In the genomic region with DNA sequence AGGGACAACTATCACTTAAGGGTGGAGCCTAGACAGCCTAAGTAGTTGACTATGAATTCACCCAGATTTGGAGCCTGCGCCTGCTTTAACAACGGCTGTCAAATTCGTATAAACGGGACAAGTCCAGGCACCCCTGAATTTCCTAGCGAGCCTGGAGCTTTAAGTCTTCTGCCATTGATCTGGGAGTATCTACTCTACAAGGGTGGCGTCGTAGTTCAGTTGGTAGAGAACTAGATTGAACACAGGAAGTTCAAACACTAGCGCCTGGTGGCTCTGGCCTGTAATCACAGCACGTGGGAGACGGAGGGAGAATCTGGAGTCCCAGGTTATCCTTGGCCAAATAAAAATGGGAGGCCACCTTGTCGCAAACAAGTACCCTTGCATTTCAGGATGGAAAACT, we compare ENCODE assay signal across 8 mouse cellular contexts. TPM values are rescaled to one million over a fixed set of nuclear protein-coding genes. Genes with fewer than 3 reads are reported as not detected.
A peak's percentile ranks its signal among the peaks of the same experiment; 100 is the strongest.
DNase-seq lines count a peak whose midpoint lies in the region; ATAC-seq and TF ChIP-seq lines count a peak whose summit lies in the region.

No protein-coding gene starts in this region.

- H3K9ac ChIP-seq in kidney, postnatal 0 days (ENCODE audit: low read depth, low read length) = no peak overlapping the region
- H3K9ac ChIP-seq in midbrain, embryonic 13.5 days (replicated peaks) = 0 out of 2 replicates have a peak overlapping the region, but pooled peaks have one; percentile 70

- no peaks in the 10 kb centered on the region; the same call in 1 of the 2 replicates for H3K4me1 ChIP-seq in kidney, postnatal 0 days (replicated peaks; ENCODE audit: insufficient read depth, low read length)
- H3K4me1 ChIP-seq in midbrain, embryonic 13.5 days (replicated peaks) = peaks cover 14% of the 10 kb centered on the region

- no peak for ATAC-seq in kidney, postnatal 0 days (replicated peaks; ENCODE audit: low FRiP score, low read depth)
- ATAC-seq in common myeloid progenitor, adult 5-6 weeks (replicated peaks; ENCODE audit: low read depth, poor library complexity, severe bottlenecking) = peak; percentile 19
- peak; percentile 63 for ATAC-seq in inflammation-experienced regulatory T-cells, adult 6 months
- ATAC-seq in midbrain, embryonic 13.5 days = no peak

- H3K9me3 ChIP-seq in kidney, postnatal 0 days (replicated peaks; ENCODE audit: low read length) = no peaks in the 10 kb centered on the region
- H3K9me3 ChIP-seq in midbrain, embryonic 13.5 days = no peaks in the 10 kb centered on the region

- no peak for DNase-seq in kidney, postnatal 0 days (ENCODE audit: low spot score)
- no peak for DNase-seq in kidney, postnatal 4 days
- no peak for DNase-seq in cerebellum, adult 9-10 months
- no peak for DNase-seq in layer of hippocampus, adult 8-10 months (ENCODE audit: low spot score in 2 of 2)
- no peak for DNase-seq in MN1 (ENCODE audit: low spot score)

- 62% methylated on average over 11 of the region's 11 CpGs for WGBS in kidney, postnatal 0 days
- 68% methylated on average over 11 of the region's 11 CpGs for WGBS in midbrain, embryonic 13.5 days

- no peaks in the 10 kb centered on the region for H3K36me3 ChIP-seq in kidney, postnatal 0 days (ENCODE audit: insufficient read depth, low read length)
- H3K36me3 ChIP-seq in midbrain, embryonic 13.5 days = no peaks in the 10 kb centered on the region

- H3K4me3 ChIP-seq in kidney, postnatal 0 days (replicated peaks; ENCODE audit: low read depth, low read length) = peak overlapping the region; percentile 75; the same call in 1 of the 2 replicates
- H3K4me3 ChIP-seq in midbrain, embryonic 13.5 days (replicated peaks) = peak overlapping the region; percentile 72

- no peaks in the 10 kb centered on the region for H3K27me3 ChIP-seq in kidney, postnatal 0 days (ENCODE audit: insufficient read depth, low read length)
- no peaks in the 10 kb centered on the region for H3K27me3 ChIP-seq in midbrain, embryonic 13.5 days

- H3K27ac ChIP-seq in kidney, postnatal 0 days = no peak overlapping the region
- no peak overlapping the region for H3K27ac ChIP-seq in midbrain, embryonic 13.5 days

- TF ChIP-seq CTCF in kidney, postnatal 0 days (IDR thresholded peaks at IDR 0.05; ENCODE audit: low read depth) = no peak

- peak overlapping the region; percentile 99; the same call in 1 of the 2 replicates for H3K4me2 ChIP-seq in kidney, postnatal 0 days (ENCODE audit: low read length)
- H3K4me2 ChIP-seq in midbrain, embryonic 13.5 days (replicated peaks) = peak overlapping the region; percentile 98

RNA-seq across cellular contexts. Expression of gene Gpd1l, which starts 0.4 kb away (rescaled TPM):
- 17.2 and 18.1 TPM in 2 replicates for polyA plus RNA-seq in kidney, postnatal 0 days (2015; fragmentation: Nextera tagmentation; extraction: Ambion mirVana)
- total RNA-seq in common myeloid progenitor, adult 5-6 weeks (2017) = 19.0 and 27.6 TPM in 2 replicates
- polyA plus RNA-seq in inflammation-experienced regulatory T-cells, adult 6 months (2017; shearing (Covaris generic)) = 10 to 100 TPM; 13.0 to 20.4 (median 17.3) TPM
- 17.1 and 18.2 TPM in 2 replicates for polyA plus RNA-seq in midbrain, embryonic 13.5 days (2015; fragmentation: Nextera tagmentation; extraction: Ambion mirVana)
- total RNA-seq in layer of hippocampus, adult 8-10 months (2022) = 10 to 100 TPM; 69.4 to 87.5 (median 76.5) TPM

RNA-seq across cellular contexts. Expression of gene Osbpl10, which starts 44.1 kb away (rescaled TPM):
- polyA plus RNA-seq in kidney, postnatal 0 days (2015; fragmentation: Nextera tagmentation; extraction: Ambion mirVana) = 2.3 and 2.8 TPM in 2 replicates
- total RNA-seq in common myeloid progenitor, adult 5-6 weeks (2017) = 0.09 TPM in 1 of 2 replicates, not detected in the other
- polyA plus RNA-seq in inflammation-experienced regulatory T-cells, adult 6 months (2017; shearing (Covaris generic)) = not detected
- 1.6 and 1.9 TPM in 2 replicates for polyA plus RNA-seq in midbrain, embryonic 13.5 days (2015; fragmentation: Nextera tagmentation; extraction: Ambion mirVana)
- 10 to 100 TPM; 19.5 to 29.8 (median 23.5) TPM for total RNA-seq in layer of hippocampus, adult 8-10 months (2022)

RNA-seq across cellular contexts. Expression of gene Rps27rt, which starts 48.3 kb away (rescaled TPM):
- 792 and 845 TPM in 2 replicates for polyA plus RNA-seq in kidney, postnatal 0 days (2015; fragmentation: Nextera tagmentation; extraction: Ambion mirVana)
- 300 and 305 TPM in 2 replicates for total RNA-seq in common myeloid progenitor, adult 5-6 weeks (2017)
- 1,000 to 10,000 TPM; 2,830 to 6,239 (median 3,618) TPM for polyA plus RNA-seq in inflammation-experienced regulatory T-cells, adult 6 months (2017; shearing (Covaris generic))
- 257 and 322 TPM in 2 replicates for polyA plus RNA-seq in midbrain, embryonic 13.5 days (2015; fragmentation: Nextera tagmentation; extraction: Ambion mirVana)
- 10 to 100 TPM; 12.1 to 53.7 (median 21.9) TPM for total RNA-seq in layer of hippocampus, adult 8-10 months (2022)

Comparison
In these comparisons a context has a peak if more than half of its experiments do, and no peak if none do; other contexts are left out.
1. ATAC-seq: peak in common myeloid progenitor, adult 5-6 weeks (single experiment) and inflammation-experienced regulatory T-cells, adult 6 months (single experiment); none in kidney, postnatal 0 days (single experiment) and midbrain, embryonic 13.5 days (single experiment).